Mouse (Mus musculus) limb, embryonic 11.5 days (tissue): Measurements from ENCODE around the gene Rln3. TPM values are rescaled to one million over a fixed set of nuclear protein-coding genes. Genes with fewer than 3 reads are reported as not detected.
A peak's percentile ranks its signal among the peaks of the same experiment; 100 is the strongest.

Experiments
- ATAC-seq: fragments of 200-750 bp; cut with Nextera tagmentation; 2 replicates; pipeline ENCODE4 v1.8.0; 2017; ENCODE audit warnings: low read depth; ENCODE audit not compliant: insufficient number of reproducible peaks, low FRiP score, low TSS enrichment
- DNase-seq: peaks from one replicate; pipeline ENCODE4 v3.0.0-alpha.2; 2015; ENCODE audit warnings: low spot score
- H3K27ac ChIP-seq: fragments of 300-500 bp; sonication (generic); replicated peaks from 2 replicates; pipeline ENCODE4 v1.5.1; 2014; ENCODE audit warnings: low read depth, mild to moderate bottlenecking, low read length
- H3K27me3 ChIP-seq: fragments of 300-500 bp; sonication (generic); 2 replicates; pipeline ENCODE4 v1.6.1; 2014; ENCODE audit warnings: mild to moderate bottlenecking, low read length, mixed read lengths; ENCODE audit not compliant: control insufficient read depth, insufficient read depth
- H3K36me3 ChIP-seq: fragments of 300-500 bp; sonication (generic); 2 replicates; pipeline ENCODE4 v1.6.1; 2014; ENCODE audit warnings: mild to moderate bottlenecking, low read length, moderate library complexity, mixed read lengths; ENCODE audit not compliant: control insufficient read depth, insufficient read depth
- H3K4me1 ChIP-seq: fragments of 300-500 bp; sonication (generic); 2 replicates; pipeline ENCODE4 v1.6.1; 2014; ENCODE audit warnings: low read length, mixed read lengths; ENCODE audit not compliant: control insufficient read depth, insufficient read depth
- H3K4me2 ChIP-seq: fragments of 300-500 bp; sonication (generic); 2 replicates; pipeline ENCODE4 v1.6.1; 2014; ENCODE audit warnings: low read depth, mild to moderate bottlenecking, moderate library complexity; ENCODE audit not compliant: severe bottlenecking
- H3K4me3 ChIP-seq: fragments of 300-500 bp; sonication (generic); 2 replicates; pipeline ENCODE4 v1.5.1; 2014; ENCODE audit warnings: low read depth, low read length
- H3K9ac ChIP-seq: fragments of 300-500 bp; sonication (generic); 2 replicates; pipeline ENCODE4 v1.6.1; 2014; ENCODE audit warnings: mild to moderate bottlenecking, low read length
- H3K9me3 ChIP-seq: fragments of 300-500 bp; sonication (generic); 2 replicates; pipeline ENCODE4 v1.6.1; 2016; ENCODE audit warnings: low read length; ENCODE audit not compliant: control insufficient read depth
- WGBS: fragments of 180-500 bp; shearing (Covaris S2); extraction: QIAGEN DNeasy Blood & Tissue Kit; methylation state at CpG from one replicate; pipeline ENCODE4 v1.1.7; 2014; 5-methylcytosine and 5-hydroxymethylcytosine counted together
- polyA plus RNA-seq: library from polyadenylated mRNA; unstranded; fragments of >200 nt; fragmentation: Nextera tagmentation; extraction: Ambion mirVana; gene quantifications from 2 replicates; pipeline ENCODE4 v1.2.1, GENCODE M21; 2014

The Rln3 gene
- polyA plus RNA-seq, 1 experiment from 2014 or later: not detected

- no peaks in the 10 kb centered on the region for H3K9me3 ChIP-seq
- H3K4me2 ChIP-seq: no peak overlapping the region
- no peak for ATAC-seq
- H3K9ac ChIP-seq: no peak overlapping the region
- H3K4me1 ChIP-seq: peaks cover 6% of the 10 kb centered on the region
- H3K27ac ChIP-seq: no peak overlapping the region
- 52% methylated on average over 1 of the region's 1 CpGs for WGBS
- H3K4me3 ChIP-seq: no peak overlapping the region
- no peaks in the 10 kb centered on the region for H3K27me3 ChIP-seq
- no peak for DNase-seq
- H3K36me3 ChIP-seq: peaks cover under 1% of the 10 kb centered on the region; the same call in 1 of the 2 replicates
Measured at GRCm38 (mm10) chr8:84069169-84069568, 24.4 kb upstream of the Rln3 start.

- Histone ChIP-seq H3K27me3 (no peaks in the 10 kb centered on the region), H3K9me3 (no peaks in the 10 kb centered on the region), H3K4me3 (no peak overlapping the region), H3K9ac (no peak overlapping the region), H3K4me2 (no peak overlapping the region), H3K36me3 (no peaks in the 10 kb centered on the region), H3K4me1 (peaks cover 6% of the 10 kb centered on the region), H3K27ac (no peak overlapping the region)
- no peak for DNase-seq
- WGBS: 58% methylated on average over 12 of the region's 12 CpGs
- no peak for ATAC-seq
Measured at GRCm38 (mm10) chr8:84068316-84069035, 23.7 kb upstream of the Rln3 start.

DNA sequence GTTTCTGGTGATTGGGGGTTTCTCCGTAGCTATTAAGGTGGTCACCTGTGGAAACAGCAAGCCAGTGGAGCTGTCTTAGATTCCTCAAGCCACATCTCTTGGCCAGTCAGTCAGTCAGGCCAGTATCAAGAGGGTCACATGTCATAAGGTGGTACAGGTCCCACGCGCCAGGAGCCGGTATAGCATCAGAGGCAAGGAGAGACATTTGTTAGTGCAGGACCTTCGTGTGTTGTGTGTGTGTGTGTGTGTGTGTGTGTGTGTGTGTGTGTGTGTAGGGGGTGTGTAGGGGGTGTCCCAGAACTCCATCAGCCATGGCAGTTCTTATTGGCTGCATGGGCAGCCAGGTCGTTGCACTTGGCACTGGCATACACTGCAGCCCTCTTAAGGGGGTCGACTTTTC lies 23.1 kb upstream of the Rln3 start:
- Histone ChIP-seq H3K36me3 (no peaks in the 10 kb centered on the region), H3K4me3 (peak overlapping the region; percentile 79; the same call in 1 of the 2 replicates), H3K27me3 (no peaks in the 10 kb centered on the region), H3K9ac (no peak overlapping the region), H3K9me3 (no peaks in the 10 kb centered on the region), H3K4me1 (peaks cover 6% of the 10 kb centered on the region), H3K27ac (no peak overlapping the region), H3K4me2 (peak overlapping the region; percentile 37)
- DNase-seq: no peak
- no peak for ATAC-seq
- WGBS: 89% methylated on average over 7 of the region's 7 CpGs

DNA sequence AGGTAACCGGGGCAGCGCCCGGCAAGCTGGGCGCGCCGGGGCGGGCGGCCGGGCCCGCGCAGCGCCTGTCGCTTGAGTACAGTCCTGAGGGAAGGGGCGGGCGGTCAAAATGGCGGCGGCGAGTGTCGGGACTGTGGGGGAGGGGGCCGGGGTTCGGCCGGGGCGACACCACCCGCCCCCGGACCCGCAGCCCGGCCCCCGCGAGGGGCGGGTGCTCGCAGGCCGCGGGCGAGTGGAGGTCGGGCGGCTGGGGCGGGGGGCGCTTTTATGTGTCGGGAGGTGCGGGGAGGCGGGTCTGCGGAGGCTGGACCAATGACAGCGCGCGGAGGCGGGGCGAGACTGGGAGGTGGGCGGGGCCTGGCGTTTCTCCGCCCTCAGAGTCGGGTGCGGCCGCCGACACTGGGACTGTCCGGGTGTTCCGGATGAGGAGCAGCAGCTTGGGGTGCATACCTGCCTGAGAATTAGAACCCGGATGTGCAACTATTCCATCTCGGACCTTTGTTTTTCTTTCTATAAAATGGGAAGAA lies 22.3 kb upstream of the Rln3 start:
- H3K9me3 ChIP-seq: no peaks in the 10 kb centered on the region
- whole genome bisulfite sequencing: 1% methylated on average over 52 of the region's 58 CpGs
- ATAC-seq: peak; percentile 70
- peak; percentile 96 for DNase-seq
- peaks cover 6% of the 10 kb centered on the region for H3K4me1 ChIP-seq
- H3K36me3 ChIP-seq: no peaks in the 10 kb centered on the region
- H3K9ac ChIP-seq: peak overlapping the region; percentile 76
- H3K4me3 ChIP-seq: peak overlapping the region; percentile 79
- H3K27ac ChIP-seq: peak overlapping the region; percentile 92
- no peaks in the 10 kb centered on the region for H3K27me3 ChIP-seq
- H3K4me2 ChIP-seq: peak overlapping the region; percentile 37

- Histone ChIP-seq H3K9me3 (no peaks in the 10 kb centered on the region), H3K4me1 (peaks cover 6% of the 10 kb centered on the region), H3K9ac (peak within 1 kb of the TSS; percentile 76), H3K27ac (peak within 1 kb of the TSS; percentile 92), H3K4me3 (peak within 1 kb of the TSS; percentile 79), H3K27me3 (no peaks in the 10 kb centered on the region), H3K36me3 (no peaks in the 10 kb centered on the region), H3K4me2 (peak within 1 kb of the TSS; percentile 60)
- WGBS: under 1% methylated on average over 51 of the region's 51 CpGs
- DNase-seq (peak; percentile 98), ATAC-seq (peak; percentile 99)
Measured at GRCm38 (mm10) chr8:84066291-84066930, 21.6 kb upstream of the Rln3 start, which contains the start of gene Rfx1. Rfx1 (plus strand) TSS chr8:84066834.

DNA sequence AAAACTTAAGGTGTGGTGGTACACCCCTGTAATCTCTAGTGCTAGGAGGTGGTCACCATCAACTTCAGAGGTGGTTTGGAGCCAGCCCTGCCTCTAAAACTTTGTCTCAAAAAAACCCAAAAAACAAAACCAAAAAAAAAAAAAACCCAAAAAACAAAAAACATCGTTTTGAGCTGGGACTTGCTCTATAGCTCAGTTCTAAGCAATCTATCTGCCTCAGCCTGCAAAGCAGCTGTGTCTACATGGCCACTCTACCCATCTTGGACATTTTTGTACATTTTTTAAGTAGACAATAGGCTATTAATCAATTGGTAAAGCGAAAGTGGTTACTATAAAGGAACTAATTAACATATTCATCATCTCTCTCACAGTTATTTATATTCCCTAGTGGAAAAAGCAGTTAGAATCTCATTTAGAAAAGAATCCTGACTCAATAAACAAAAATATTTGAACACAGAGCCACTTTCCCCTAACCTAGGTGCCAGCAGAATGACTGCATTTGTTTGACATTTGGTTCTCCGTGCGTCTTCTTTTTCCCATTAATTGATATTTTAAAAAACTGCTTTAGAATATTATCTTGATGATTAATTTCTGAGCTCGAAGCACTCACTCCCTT lies 20.8 kb upstream of the Rln3 start:
- WGBS: 30% methylated on average over 5 of the region's 5 CpGs
- DNase-seq (no peak), ATAC-seq (no peak)
- no peaks in the 10 kb centered on the region for H3K36me3 ChIP-seq
- no peaks in the 10 kb centered on the region for H3K27me3 ChIP-seq
- H3K27ac ChIP-seq: no peak overlapping the region; the same call in 1 of the 2 replicates
- peak overlapping the region; percentile 60 for H3K4me2 ChIP-seq
- peaks cover 6% of the 10 kb centered on the region for H3K4me1 ChIP-seq
- no peaks in the 10 kb centered on the region for H3K9me3 ChIP-seq
- H3K9ac ChIP-seq: peak overlapping the region; percentile 55
- peak overlapping the region; percentile 44 for H3K4me3 ChIP-seq

- peaks cover 6% of the 10 kb centered on the region for H3K4me1 ChIP-seq
- 94% methylated on average over 1 of the region's 1 CpGs for WGBS
- no peaks in the 10 kb centered on the region for H3K36me3 ChIP-seq
- peak within 1 kb of the TSS; percentile 55 for H3K9ac ChIP-seq
- H3K9me3 ChIP-seq: no peaks in the 10 kb centered on the region
- H3K4me2 ChIP-seq: peak within 1 kb of the TSS; percentile 60
- H3K27me3 ChIP-seq: no peaks in the 10 kb centered on the region
- H3K4me3 ChIP-seq: peak within 1 kb of the TSS; percentile 44
- no peak within 1 kb of the TSS; the same call in 1 of the 2 replicates for H3K27ac ChIP-seq
- ATAC-seq (no peak), DNase-seq (no peak)
Measured at GRCm38 (mm10) chr8:84065037-84065436, 20.2 kb upstream of the Rln3 start, which contains the start of gene Gm10643. Gm10643 (minus strand) TSS chr8:84065137.

GRCm38 (mm10) chr8:84063861-84064610 lies 19.2 kb upstream of the Rln3 start:
- ATAC-seq (no peak), DNase-seq (no peak)
- H3K4me3 ChIP-seq: no peak overlapping the region
- H3K4me1 ChIP-seq: peaks cover 6% of the 10 kb centered on the region
- no peaks in the 10 kb centered on the region for H3K9me3 ChIP-seq
- H3K4me2 ChIP-seq: no peak overlapping the region
- no peak overlapping the region for H3K9ac ChIP-seq
- no peaks in the 10 kb centered on the region for H3K27me3 ChIP-seq
- H3K27ac ChIP-seq: no peak overlapping the region
- WGBS: 70% methylated on average over 8 of the region's 8 CpGs
- H3K36me3 ChIP-seq: no peaks in the 10 kb centered on the region
